Mouse (Mus musculus): ENCODE measurements around the gene Gm10401. TPM values are rescaled to one million over a fixed set of nuclear protein-coding genes. Genes with fewer than 3 reads are reported as not detected.

Gm10401 gene
- 0.62 TPM in 1 of 2 replicates, not detected in the other for polyA plus RNA-seq (2012; rRNA removed)

DNA sequence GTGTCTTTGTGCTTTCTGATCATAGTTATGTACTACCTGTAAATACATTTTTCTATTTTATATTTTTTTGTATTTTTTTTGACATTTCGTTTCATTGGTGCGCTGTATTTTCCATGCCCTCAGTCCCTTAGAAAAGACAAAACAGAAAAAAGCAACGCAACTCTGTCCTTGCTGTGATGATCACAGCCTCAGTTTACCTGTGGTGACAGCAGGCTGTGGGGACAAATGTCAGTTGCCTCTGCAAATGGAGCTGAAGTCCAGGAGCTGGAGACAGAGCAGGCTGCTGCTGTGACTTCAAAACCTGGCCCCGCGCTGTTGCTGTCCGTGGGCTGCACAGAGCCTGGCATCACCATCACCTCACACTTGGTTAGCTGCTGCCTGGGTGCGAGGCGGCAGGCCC lies at the start of gene Gm10401:
Gene Gm10401 (minus strand): TSS at position 101 of the 400 bp plus-strand sequence.

DNA sequence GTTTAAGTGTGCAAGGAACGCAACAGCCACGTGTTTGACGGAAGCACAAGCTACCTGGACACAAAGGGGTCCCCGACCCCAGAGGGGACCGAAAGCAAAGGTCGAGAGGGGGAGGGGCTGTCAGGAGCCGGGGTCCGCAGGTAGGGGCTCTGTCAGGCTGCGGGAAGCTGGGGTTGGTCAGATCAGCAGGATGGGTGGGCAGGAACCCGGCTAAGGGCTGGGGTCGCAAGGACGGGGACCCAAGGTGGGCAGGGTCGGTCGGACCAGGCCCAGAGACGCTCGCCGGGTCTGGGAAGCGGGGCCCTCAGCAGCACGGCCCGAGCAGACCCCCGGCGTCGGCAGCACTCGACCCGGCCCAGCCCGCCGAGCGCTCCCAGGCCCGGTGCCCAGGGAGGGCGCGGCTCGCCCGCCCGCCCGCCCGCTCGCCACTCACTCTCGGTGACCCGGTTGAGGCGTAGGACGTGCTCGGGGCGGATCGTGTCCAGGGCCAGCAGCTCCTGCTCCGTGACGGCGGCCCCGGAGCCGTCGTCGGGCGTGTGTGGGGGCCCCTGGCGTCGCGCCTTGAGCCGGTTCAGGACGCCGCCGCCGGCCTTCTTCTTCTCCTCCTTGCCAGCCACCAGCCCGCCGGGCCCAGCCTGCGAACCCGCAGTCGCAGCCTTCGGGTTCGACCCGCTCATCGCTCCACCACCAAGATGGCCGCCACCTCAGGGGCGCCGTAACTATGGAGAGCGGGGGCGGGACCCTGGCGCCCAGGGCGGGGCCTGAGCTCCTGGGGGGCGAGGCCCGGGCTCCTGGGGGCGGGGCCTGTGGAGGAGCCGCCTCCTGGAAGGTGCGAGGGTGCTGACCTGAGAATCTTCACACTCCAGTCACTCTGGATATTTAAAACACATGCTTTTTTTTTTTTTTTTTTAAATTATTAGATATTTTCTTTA lies 36.4 kb upstream of the Gm10401 start, which contains the start of gene Unc119b:
Gene Unc119b (minus strand): TSS at position 742 of the 932 bp plus-strand sequence.

DNA sequence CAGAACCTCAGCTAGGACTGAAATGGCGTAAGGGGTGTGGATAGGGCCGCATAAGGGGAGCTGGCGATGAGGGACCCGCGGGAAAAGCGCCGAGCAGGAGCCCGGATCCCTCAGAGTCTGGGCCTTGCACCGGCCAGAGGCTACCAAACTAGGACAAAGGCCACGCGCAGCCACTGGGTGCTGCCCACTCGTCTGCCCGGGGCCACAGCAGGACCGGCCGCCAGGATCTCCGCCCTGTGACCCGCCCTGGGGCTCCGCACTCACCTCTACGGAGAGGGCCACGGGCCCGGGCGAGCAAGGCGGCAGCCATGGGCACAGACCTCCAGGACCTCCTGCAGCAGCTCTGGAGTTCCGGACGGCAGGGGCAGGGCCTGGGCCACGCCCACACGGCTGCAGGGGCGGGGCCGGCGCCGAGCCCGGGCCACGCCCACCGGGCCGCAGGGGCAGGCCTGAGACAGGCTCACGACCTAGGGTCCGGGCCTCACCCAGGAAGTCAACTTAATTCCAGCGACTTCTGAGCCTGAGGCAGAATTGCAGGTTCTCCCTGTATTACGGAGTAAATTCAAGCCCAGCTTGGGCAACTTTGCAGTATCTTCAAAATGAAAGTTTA lies 21.0 kb upstream of the Gm10401 start, which contains the start of gene Acads:
Gene Acads (minus strand): TSS at position 386 of the 610 bp plus-strand sequence.

Other genes with a start within 250 kb of the Gm10401 start
- not detected in 2 replicates for gene 4930519G04Rik, start 244.6 kb downstream of the Gm10401 start, polyA plus RNA-seq (2012; rRNA removed)
- gene Gm9936, start 239.6 kb downstream of the Gm10401 start, polyA plus RNA-seq (2012; rRNA removed) = 0.17 and 0.31 TPM in 2 replicates
- gene Oasl2, start 201.4 kb downstream of the Gm10401 start, polyA plus RNA-seq (2012; rRNA removed) = 1.6 and 1.9 TPM in 2 replicates
- gene Oasl1, start 175.1 kb downstream of the Gm10401 start, polyA plus RNA-seq (2012; rRNA removed) = 0.12 and 0.35 TPM in 2 replicates
- 36.8 and 52.9 TPM in 2 replicates for gene 2210016L21Rik, start 156.1 kb downstream of the Gm10401 start, polyA plus RNA-seq (2012; rRNA removed)
- gene Hnf1a, start 127.2 kb downstream of the Gm10401 start, polyA plus RNA-seq (2012; rRNA removed) = 0.10 and 0.17 TPM in 2 replicates
- 50.8 and 81.5 TPM in 2 replicates for gene Sppl3, start 87.2 kb downstream of the Gm10401 start, polyA plus RNA-seq (2012; rRNA removed)
- gene Acads, start 21.1 kb upstream of the Gm10401 start, polyA plus RNA-seq (2012; rRNA removed) = 35.8 and 47.9 TPM in 2 replicates
- 57.8 and 68.3 TPM in 2 replicates for gene Unc119b, start 36.7 kb upstream of the Gm10401 start, polyA plus RNA-seq (2012; rRNA removed)
- gene Mlec, start 59.9 kb upstream of the Gm10401 start, polyA plus RNA-seq (2012; rRNA removed) = 140 and 222 TPM in 2 replicates
- 10.5 and 12.7 TPM in 2 replicates for gene Cabp1, start 96.1 kb upstream of the Gm10401 start, polyA plus RNA-seq (2012; rRNA removed)
- 50.2 and 81.4 TPM in 2 replicates for gene Pop5, start 137.5 kb upstream of the Gm10401 start, polyA plus RNA-seq (2012; rRNA removed)
- gene Rnf10, start 174.6 kb upstream of the Gm10401 start, polyA plus RNA-seq (2012; rRNA removed) = 162 and 230 TPM in 2 replicates
- 21.4 and 25.2 TPM in 2 replicates for gene Coq5, start 181.4 kb upstream of the Gm10401 start, polyA plus RNA-seq (2012; rRNA removed)
- gene Dynll1, start 202.7 kb upstream of the Gm10401 start, polyA plus RNA-seq (2012; rRNA removed) = 765 and 1,078 TPM in 2 replicates
- 179 and 226 TPM in 2 replicates for gene Srsf9, start 228.9 kb upstream of the Gm10401 start, polyA plus RNA-seq (2012; rRNA removed)
- 21.5 and 27.9 TPM in 2 replicates for gene Gatc, start 242.9 kb upstream of the Gm10401 start, polyA plus RNA-seq (2012; rRNA removed)
- gene Triap1, start 242.9 kb upstream of the Gm10401 start, polyA plus RNA-seq (2012; rRNA removed) = 31.4 and 31.6 TPM in 2 replicates